Mouse (Mus musculus): ENCODE data around the gene Hoxd3. TPM values are rescaled to one million over a fixed set of nuclear protein-coding genes. Genes with fewer than 3 reads are reported as not detected.

The Hoxd3 gene
- polyA plus RNA-seq, 1 experiment, result 0.09 TPM

DNA sequence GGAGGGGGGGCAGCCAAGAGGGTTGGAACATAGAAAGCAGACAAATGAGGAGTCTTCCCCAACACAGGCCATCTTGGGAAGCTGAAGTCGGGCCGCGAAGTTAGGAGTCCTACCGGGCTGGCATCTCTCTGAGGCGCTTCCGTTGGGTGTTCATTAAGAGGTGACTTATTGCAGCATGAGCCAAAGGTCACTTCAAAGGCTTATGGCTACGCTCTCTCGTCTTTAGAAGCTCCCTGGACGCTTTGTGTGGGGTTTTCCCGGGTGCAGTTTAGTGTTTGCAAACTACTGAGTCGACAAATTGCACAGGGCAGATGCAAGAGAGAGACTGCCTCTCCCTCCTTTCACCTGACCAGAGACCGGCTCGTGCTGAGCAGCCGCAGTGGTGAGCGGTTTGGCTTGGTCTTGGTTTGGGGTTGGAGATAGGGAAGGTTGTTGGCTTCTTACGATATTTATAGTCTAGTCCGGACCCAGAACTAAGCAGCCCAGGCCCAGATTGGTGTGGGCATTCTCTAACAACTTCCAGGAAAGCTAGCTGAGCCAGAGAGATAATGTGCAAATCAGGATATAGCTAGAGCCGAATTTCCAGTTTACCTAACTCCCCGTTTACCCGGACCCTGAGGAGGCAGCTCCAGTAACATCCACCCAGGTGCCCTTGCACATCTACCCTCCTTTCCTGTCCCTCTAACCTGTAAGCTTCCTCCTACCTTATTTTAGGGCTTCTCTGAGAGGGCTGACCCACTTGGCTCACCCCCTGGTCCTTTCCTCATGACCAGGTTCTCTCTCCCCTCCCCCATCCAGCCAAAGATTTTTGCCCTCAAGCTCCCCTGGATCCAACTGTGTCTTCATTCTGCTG lies 27.1 kb downstream of the Hoxd3 start:
- WGBS, result 4% methylated on average over 20 of the region's 20 CpGs
- no peak for DNase-seq
- no peak for TF ChIP-seq CTCF (IDR thresholded peaks at IDR 0.05; ENCODE audit: insufficient read depth, low read length)
- no peak for TF ChIP-seq POLR2A (IDR thresholded peaks at IDR 0.05; ENCODE audit: borderline replicate concordance, extremely low read depth, low read depth, low read length)
- H3K4me3 ChIP-seq (replicated peaks; ENCODE audit: extremely low read depth, low read depth, low read length), result no peak overlapping the region
- H3K4me1 ChIP-seq (ENCODE audit: control insufficient read depth, insufficient read depth, low read length), result no peaks in the 10 kb centered on the region

- Histone ChIP-seq H3K4me1 (ENCODE audit: control insufficient read depth, insufficient read depth, low read length) (no peaks in the 10 kb centered on the region), H3K4me3 (replicated peaks; ENCODE audit: extremely low read depth, low read depth, low read length) (no peak overlapping the region)
- TF ChIP-seq CTCF (IDR thresholded peaks at IDR 0.05; ENCODE audit: insufficient read depth, low read length), result no peak
- no peak for TF ChIP-seq POLR2A (IDR thresholded peaks at IDR 0.05; ENCODE audit: borderline replicate concordance, extremely low read depth, low read depth, low read length)
- 21% methylated on average over 2 of the region's 2 CpGs for WGBS
- no peak for DNase-seq
Observed at GRCm38 (mm10) chr2:74739476-74739800, 27.7 kb downstream of the Hoxd3 start.

- Histone ChIP-seq H3K4me1 (ENCODE audit: control insufficient read depth, insufficient read depth, low read length) (no peaks in the 10 kb centered on the region), H3K4me3 (replicated peaks; ENCODE audit: extremely low read depth, low read depth, low read length) (no peak overlapping the region)
- no peak for DNase-seq
- TF ChIP-seq CTCF (IDR thresholded peaks at IDR 0.05; ENCODE audit: insufficient read depth, low read length) (no peak), POLR2A (IDR thresholded peaks at IDR 0.05; ENCODE audit: borderline replicate concordance, extremely low read depth, low read depth, low read length) (no peak)
- 8% methylated on average over 14 of the region's 14 CpGs for WGBS
Observed at GRCm38 (mm10) chr2:74739869-74740268, 28.1 kb downstream of the Hoxd3 start.

DNA sequence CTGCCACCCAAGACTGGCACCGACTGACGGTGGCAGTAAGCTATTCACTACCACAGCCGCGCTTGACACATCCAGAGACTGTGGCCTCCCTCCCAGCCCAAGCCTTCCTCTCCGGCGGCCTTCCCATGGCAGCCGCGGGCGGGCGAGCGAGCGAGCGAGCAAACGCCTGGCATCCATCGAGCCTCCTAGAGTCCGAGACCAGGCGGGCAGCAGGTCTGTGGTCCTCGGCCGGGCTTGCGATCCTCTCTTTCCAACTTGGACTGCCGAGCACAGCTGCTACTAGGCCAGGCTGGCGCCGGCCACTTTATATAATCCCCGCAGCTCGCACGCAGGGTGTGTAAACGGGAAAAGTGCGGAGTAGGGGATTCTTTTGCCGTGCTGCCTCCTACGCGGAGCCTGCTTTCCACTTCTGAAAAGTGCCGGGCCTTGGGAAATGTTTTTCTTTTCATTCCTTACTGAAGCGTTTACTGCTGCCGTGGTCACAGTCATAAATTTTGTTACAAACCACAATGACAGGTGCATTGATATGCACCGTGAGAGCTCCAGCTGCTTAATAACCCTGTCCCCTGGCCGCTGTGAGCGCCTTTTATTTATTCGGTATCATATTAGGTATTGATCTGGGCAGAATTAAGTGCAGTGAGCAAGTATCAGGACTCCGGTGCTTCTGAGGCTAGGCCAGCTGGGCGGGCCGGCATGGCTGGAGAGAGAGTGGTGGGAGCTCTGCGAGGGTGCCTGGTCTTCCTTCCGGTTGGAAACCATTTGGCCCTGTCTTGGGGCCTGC lies 28.8 kb downstream of the Hoxd3 start:
- Histone ChIP-seq H3K4me1 (ENCODE audit: control insufficient read depth, insufficient read depth, low read length) (no peaks in the 10 kb centered on the region), H3K4me3 (replicated peaks; ENCODE audit: extremely low read depth, low read depth, low read length) (no peak overlapping the region)
- 5% methylated on average over 43 of the region's 43 CpGs for WGBS
- no peak for DNase-seq
- TF ChIP-seq POLR2A (IDR thresholded peaks at IDR 0.05; ENCODE audit: borderline replicate concordance, extremely low read depth, low read depth, low read length) (no peak), CTCF (IDR thresholded peaks at IDR 0.05; ENCODE audit: insufficient read depth, low read length) (no peak)

- 47% methylated on average over 2 of the region's 3 CpGs for WGBS
- no peak overlapping the region for H3K4me3 ChIP-seq (replicated peaks; ENCODE audit: extremely low read depth, low read depth, low read length)
- H3K4me1 ChIP-seq (ENCODE audit: control insufficient read depth, insufficient read depth, low read length), result no peaks in the 10 kb centered on the region
- DNase-seq, result no peak
- no peak for TF ChIP-seq POLR2A (IDR thresholded peaks at IDR 0.05; ENCODE audit: borderline replicate concordance, extremely low read depth, low read depth, low read length)
- no peak for TF ChIP-seq CTCF (IDR thresholded peaks at IDR 0.05; ENCODE audit: insufficient read depth, low read length)
Observed at GRCm38 (mm10) chr2:74741252-74741978, 29.7 kb downstream of the Hoxd3 start.

DNA sequence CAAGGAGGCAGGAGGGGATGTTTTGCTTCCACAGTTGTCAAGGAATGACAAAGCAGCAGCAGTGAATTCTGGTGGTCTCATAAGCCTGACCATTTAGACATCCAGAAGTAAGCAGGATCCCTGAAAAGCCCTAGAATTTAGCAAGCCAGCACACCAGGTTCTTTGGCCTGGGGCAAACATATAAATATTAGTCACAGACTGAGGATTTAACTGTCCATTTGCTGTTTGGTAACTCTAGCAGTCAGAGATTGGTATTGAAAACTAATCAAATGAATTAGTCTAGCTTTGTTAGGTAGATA lies 30.2 kb downstream of the Hoxd3 start:
- H3K4me1 ChIP-seq (ENCODE audit: control insufficient read depth, insufficient read depth, low read length), result no peaks in the 10 kb centered on the region
- TF ChIP-seq POLR2A (IDR thresholded peaks at IDR 0.05; ENCODE audit: borderline replicate concordance, extremely low read depth, low read depth, low read length) (no peak), CTCF (IDR thresholded peaks at IDR 0.05; ENCODE audit: insufficient read depth, low read length) (no peak)
- H3K4me3 ChIP-seq (replicated peaks; ENCODE audit: extremely low read depth, low read depth, low read length), result no peak overlapping the region
- no peak for DNase-seq

DNA sequence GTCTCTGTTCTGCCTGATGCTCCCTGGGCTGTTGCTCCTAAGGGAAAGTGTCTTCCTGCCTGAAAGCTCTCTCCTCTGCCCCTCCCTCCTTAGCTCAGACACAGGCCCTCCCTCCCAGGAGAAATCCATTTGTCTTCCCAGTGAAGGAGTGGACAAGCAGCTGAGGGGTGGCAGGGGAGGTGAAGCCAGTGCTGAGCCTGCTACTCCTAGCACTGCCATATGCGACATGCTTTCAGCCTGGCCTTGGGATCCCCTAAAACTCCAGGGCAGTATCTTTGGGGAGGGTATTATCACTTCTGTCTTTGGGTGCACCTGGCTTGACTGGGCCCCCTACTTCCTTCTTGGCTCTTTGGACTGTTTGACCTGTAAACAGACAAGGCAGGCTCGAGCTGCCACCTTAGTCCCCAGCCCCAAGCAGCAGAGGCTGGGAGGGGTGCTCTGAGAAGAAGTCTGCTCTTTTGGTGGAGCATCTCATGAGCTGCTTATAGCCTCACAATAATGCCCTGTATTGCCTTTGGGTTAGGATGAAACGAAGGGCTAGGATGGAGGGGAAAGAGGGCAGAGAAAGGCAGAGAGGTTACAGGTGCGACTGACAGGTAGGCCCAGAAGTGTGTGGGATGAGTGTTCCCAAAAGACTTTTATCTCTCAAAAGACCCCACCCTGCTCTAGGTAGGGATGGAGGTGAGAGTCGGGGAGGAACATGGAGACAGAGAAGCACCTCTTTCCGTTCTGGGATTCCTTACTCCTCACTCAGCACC lies 34.0 kb downstream of the Hoxd3 start:
- WGBS, result 16% methylated on average over 6 of the region's 6 CpGs
- Histone ChIP-seq H3K4me3 (replicated peaks; ENCODE audit: extremely low read depth, low read depth, low read length) (no peak overlapping the region), H3K4me1 (ENCODE audit: control insufficient read depth, insufficient read depth, low read length) (no peaks in the 10 kb centered on the region)
- TF ChIP-seq POLR2A (IDR thresholded peaks at IDR 0.05; ENCODE audit: borderline replicate concordance, extremely low read depth, low read depth, low read length), result no peak
- TF ChIP-seq CTCF (IDR thresholded peaks at IDR 0.05; ENCODE audit: insufficient read depth, low read length), result no peak
- DNase-seq, result no peak

DNA sequence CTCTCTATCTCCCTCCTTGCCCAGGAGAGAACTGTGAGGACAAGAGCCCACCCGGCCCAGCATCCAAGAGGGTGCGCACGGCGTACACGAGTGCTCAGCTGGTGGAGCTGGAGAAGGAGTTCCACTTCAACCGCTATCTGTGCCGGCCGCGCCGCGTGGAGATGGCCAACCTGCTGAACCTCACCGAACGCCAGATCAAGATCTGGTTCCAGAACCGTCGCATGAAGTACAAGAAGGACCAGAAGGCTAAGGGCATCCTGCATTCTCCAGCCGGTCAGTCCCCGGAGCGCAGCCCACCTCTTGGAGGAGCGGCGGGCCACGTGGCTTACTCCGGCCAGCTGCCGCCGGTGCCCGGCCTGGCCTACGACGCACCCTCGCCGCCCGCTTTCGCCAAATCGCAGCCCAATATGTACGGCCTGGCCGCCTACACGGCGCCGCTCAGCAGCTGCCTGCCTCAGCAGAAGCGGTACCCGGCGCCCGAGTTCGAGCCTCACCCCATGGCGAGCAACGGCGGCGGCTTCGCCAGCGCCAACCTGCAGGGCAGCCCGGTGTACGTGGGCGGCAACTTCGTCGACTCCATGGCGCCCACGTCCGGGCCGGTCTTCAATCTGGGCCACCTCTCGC lies 34.7 kb downstream of the Hoxd3 start:
- H3K4me3 ChIP-seq (replicated peaks; ENCODE audit: extremely low read depth, low read depth, low read length), result no peak overlapping the region
- TF ChIP-seq CTCF (IDR thresholded peaks at IDR 0.05; ENCODE audit: insufficient read depth, low read length), result no peak
- no peak for TF ChIP-seq POLR2A (IDR thresholded peaks at IDR 0.05; ENCODE audit: borderline replicate concordance, extremely low read depth, low read depth, low read length)
- H3K4me1 ChIP-seq (ENCODE audit: control insufficient read depth, insufficient read depth, low read length), result no peaks in the 10 kb centered on the region
- no peak for DNase-seq
- WGBS, result 5% methylated on average over 58 of the region's 58 CpGs

DNA sequence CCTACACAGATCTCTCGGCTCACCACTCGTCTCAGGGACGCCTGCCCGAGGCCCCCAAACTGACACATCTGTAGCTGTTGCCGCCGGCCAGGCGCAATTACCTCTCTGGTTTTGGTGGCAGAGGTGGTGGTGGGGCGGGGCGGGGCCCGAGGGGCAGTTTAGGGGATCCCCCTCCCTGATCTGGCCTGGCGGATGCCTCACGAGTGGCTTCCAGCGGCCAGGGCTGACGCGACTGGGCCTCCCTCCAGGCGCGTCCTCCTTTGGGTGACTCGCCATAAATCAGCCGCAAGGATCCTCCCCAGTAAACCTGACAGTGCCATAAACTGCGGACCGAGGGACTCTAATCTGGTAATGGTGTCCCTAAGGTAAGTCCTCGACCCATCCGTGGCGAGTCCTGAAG lies 35.3 kb downstream of the Hoxd3 start:
- TF ChIP-seq POLR2A (IDR thresholded peaks at IDR 0.05; ENCODE audit: borderline replicate concordance, extremely low read depth, low read depth, low read length) (no peak), CTCF (IDR thresholded peaks at IDR 0.05; ENCODE audit: insufficient read depth, low read length) (no peak)
- DNase-seq, result no peak
- Histone ChIP-seq H3K4me1 (ENCODE audit: control insufficient read depth, insufficient read depth, low read length) (no peaks in the 10 kb centered on the region), H3K4me3 (replicated peaks; ENCODE audit: extremely low read depth, low read depth, low read length) (no peak overlapping the region)
- 12% methylated on average over 24 of the region's 24 CpGs for WGBS

Measured in lung, adult 2 months (tissue).